Mouse (Mus musculus) limb, embryonic 11.5 days (tissue): ENCODE results near the gene Ddit4. TPM values are rescaled to one million over a fixed set of nuclear protein-coding genes. Genes with fewer than 3 reads are reported as not detected.
A peak's percentile ranks its signal among the peaks of the same experiment; 100 is the strongest.

Experiments
- ATAC-seq: fragments of 200-750 bp; cut with Nextera tagmentation; 2 replicates; pipeline ENCODE4 v1.8.0; 2017; ENCODE audit warnings: low read depth; ENCODE audit not compliant: insufficient number of reproducible peaks, low FRiP score, low TSS enrichment
- DNase-seq: peaks from one replicate; pipeline ENCODE4 v3.0.0-alpha.2; 2015; ENCODE audit warnings: low spot score
- H3K27ac ChIP-seq: fragments of 300-500 bp; sonication (generic); replicated peaks from 2 replicates; pipeline ENCODE4 v1.5.1; 2014; ENCODE audit warnings: low read depth, mild to moderate bottlenecking, low read length
- H3K27me3 ChIP-seq: fragments of 300-500 bp; sonication (generic); 2 replicates; pipeline ENCODE4 v1.6.1; 2014; ENCODE audit warnings: mild to moderate bottlenecking, low read length, mixed read lengths; ENCODE audit not compliant: control insufficient read depth, insufficient read depth
- H3K36me3 ChIP-seq: fragments of 300-500 bp; sonication (generic); 2 replicates; pipeline ENCODE4 v1.6.1; 2014; ENCODE audit warnings: mild to moderate bottlenecking, low read length, moderate library complexity, mixed read lengths; ENCODE audit not compliant: control insufficient read depth, insufficient read depth
- H3K4me1 ChIP-seq: fragments of 300-500 bp; sonication (generic); 2 replicates; pipeline ENCODE4 v1.6.1; 2014; ENCODE audit warnings: low read length, mixed read lengths; ENCODE audit not compliant: control insufficient read depth, insufficient read depth
- H3K4me2 ChIP-seq: fragments of 300-500 bp; sonication (generic); 2 replicates; pipeline ENCODE4 v1.6.1; 2014; ENCODE audit warnings: low read depth, mild to moderate bottlenecking, moderate library complexity; ENCODE audit not compliant: severe bottlenecking
- H3K4me3 ChIP-seq: fragments of 300-500 bp; sonication (generic); 2 replicates; pipeline ENCODE4 v1.5.1; 2014; ENCODE audit warnings: low read depth, low read length
- H3K9ac ChIP-seq: fragments of 300-500 bp; sonication (generic); 2 replicates; pipeline ENCODE4 v1.6.1; 2014; ENCODE audit warnings: mild to moderate bottlenecking, low read length
- H3K9me3 ChIP-seq: fragments of 300-500 bp; sonication (generic); 2 replicates; pipeline ENCODE4 v1.6.1; 2016; ENCODE audit warnings: low read length; ENCODE audit not compliant: control insufficient read depth
- WGBS: fragments of 180-500 bp; shearing (Covaris S2); extraction: QIAGEN DNeasy Blood & Tissue Kit; methylation state at CpG from one replicate; pipeline ENCODE4 v1.1.7; 2014; 5-methylcytosine and 5-hydroxymethylcytosine counted together
- polyA plus RNA-seq: library from polyadenylated mRNA; unstranded; fragments of >200 nt; fragmentation: Nextera tagmentation; extraction: Ambion mirVana; gene quantifications from 2 replicates; pipeline ENCODE4 v1.2.1, GENCODE M21; 2014

The Ddit4 gene
- polyA plus RNA-seq, 1 experiment from 2014 or later, result 10.2 TPM

DNA sequence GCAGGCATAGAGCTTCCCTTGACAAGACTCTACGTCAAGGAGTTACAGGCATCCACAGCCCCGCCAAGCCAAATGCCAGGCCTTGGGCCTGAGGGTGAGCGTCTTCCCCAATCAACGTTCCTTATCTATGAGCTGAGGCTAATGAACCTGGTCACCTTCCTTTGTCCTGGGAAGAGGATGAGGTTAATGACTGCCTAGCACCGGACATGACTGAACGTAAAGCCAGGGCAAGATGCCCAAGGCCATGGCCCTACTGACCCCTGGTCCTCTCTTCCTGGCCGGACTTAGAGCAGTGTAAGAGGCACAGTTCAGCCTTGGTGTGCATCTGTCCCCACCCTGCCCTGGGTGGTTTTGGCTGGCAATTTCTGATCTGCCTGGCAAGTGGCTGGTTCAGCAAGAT is 22.4 kb downstream of the Ddit4 start:
- H3K27me3 ChIP-seq, result no peaks in the 10 kb centered on the region
- ATAC-seq (0 out of 2 replicates have a peak, but pooled peaks have one; percentile 32), DNase-seq (no peak)
- no peak overlapping the region for H3K27ac ChIP-seq
- no peak overlapping the region for H3K4me2 ChIP-seq
- no peaks in the 10 kb centered on the region for H3K36me3 ChIP-seq
- H3K4me3 ChIP-seq, result no peak overlapping the region
- no peak overlapping the region for H3K9ac ChIP-seq
- 0 out of 2 replicates have a peak, but pooled peaks cover 2% of the 10 kb centered on the region for H3K4me1 ChIP-seq
- 87% methylated on average over 7 of the region's 7 CpGs for WGBS
- no peaks in the 10 kb centered on the region for H3K9me3 ChIP-seq

DNA sequence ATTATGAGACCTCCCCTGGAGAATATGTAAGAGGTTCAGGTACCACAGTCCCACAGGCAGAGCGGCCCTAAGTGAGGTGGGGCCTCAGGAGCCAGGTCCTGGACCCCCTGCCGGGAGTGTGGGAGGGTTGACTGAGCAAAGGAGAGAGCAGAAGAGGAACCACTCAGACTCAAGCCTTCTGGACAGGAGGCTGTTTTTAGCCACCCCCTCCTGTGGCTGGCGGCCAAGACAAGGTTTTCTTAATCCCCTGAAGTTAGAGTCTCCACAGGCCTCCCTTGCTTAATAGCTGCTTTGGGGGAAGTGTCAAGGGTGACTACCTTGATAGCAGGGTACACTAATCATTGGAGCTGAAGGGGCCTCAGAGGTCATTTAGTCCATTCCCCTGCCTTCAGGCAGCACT is 27.3 kb downstream of the Ddit4 start:
- Histone ChIP-seq H3K27me3 (no peaks in the 10 kb centered on the region), H3K27ac (no peak overlapping the region), H3K4me1 (peaks cover 27% of the 10 kb centered on the region), H3K9ac (no peak overlapping the region), H3K36me3 (no peaks in the 10 kb centered on the region), H3K4me3 (no peak overlapping the region), H3K9me3 (no peaks in the 10 kb centered on the region), H3K4me2 (no peak overlapping the region)
- ATAC-seq (no peak), DNase-seq (no peak)
- whole genome bisulfite sequencing, result 28% methylated on average over 3 of the region's 3 CpGs

- DNase-seq (no peak), ATAC-seq (no peak)
- Histone ChIP-seq H3K9ac (no peak overlapping the region), H3K9me3 (no peaks in the 10 kb centered on the region), H3K27ac (no peak overlapping the region), H3K4me2 (no peak overlapping the region), H3K36me3 (no peaks in the 10 kb centered on the region), H3K27me3 (no peaks in the 10 kb centered on the region), H3K4me3 (no peak overlapping the region), H3K4me1 (peaks cover 29% of the 10 kb centered on the region)
- 82% methylated on average over 2 of the region's 2 CpGs for WGBS
These were observed 28.1 kb downstream of the Ddit4 start for GRCm38 (mm10) chr10:59923493-59923892.

DNA sequence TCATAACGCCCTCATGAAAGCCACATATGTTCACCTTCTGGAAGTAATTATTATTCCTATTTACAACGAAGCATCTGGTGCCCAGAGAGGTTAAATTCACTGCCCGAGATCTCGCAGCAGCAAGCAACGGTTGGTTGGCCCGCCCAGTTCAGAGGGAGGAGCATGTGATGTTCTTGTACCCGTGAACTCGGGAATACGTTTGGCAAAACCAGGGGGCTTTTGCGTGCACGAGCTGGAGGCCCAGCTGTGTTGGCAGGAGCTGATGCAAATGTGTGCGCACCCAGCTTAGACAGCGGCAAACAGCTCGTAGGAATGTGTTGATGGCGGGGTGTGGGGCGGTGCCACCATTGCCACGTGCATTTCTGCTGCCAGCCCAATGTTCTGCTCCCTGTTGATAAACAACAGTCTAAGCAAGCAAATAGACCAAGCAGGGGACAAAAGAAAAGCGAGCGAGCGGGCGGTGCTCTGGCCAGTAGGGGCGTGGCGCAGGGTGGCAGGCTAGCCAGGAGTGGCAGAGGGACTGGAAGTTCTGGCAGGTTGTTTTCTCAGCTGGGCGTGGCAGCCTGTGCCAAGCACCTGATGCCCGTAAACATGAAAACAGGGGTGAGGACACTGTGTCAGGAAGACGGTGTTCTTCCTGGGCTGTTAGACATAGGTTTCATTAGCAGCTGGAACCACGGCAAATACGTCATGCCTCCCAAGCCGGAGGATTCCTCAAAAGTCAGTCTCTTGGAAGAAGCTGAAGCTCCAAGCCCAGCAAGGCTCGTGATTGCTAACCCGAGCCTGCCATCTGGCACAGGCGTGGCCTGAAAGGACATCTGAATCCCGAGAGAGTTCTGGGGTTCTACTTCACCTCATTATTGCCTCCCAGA is 30.6 kb downstream of the Ddit4 start:
- H3K4me1 ChIP-seq, result peaks cover 39% of the 10 kb centered on the region
- H3K4me2 ChIP-seq, result peak overlapping the region; percentile 66
- H3K36me3 ChIP-seq, result no peaks in the 10 kb centered on the region
- H3K27me3 ChIP-seq, result no peaks in the 10 kb centered on the region
- H3K9ac ChIP-seq, result peak overlapping the region; percentile 60
- peak overlapping the region; percentile 26 for H3K4me3 ChIP-seq
- 4% methylated on average over 33 of the region's 33 CpGs for WGBS
- no peaks in the 10 kb centered on the region for H3K9me3 ChIP-seq
- peak; percentile 89 for DNase-seq
- H3K27ac ChIP-seq, result peak overlapping the region; percentile 96
- ATAC-seq, result peak; percentile 70

DNA sequence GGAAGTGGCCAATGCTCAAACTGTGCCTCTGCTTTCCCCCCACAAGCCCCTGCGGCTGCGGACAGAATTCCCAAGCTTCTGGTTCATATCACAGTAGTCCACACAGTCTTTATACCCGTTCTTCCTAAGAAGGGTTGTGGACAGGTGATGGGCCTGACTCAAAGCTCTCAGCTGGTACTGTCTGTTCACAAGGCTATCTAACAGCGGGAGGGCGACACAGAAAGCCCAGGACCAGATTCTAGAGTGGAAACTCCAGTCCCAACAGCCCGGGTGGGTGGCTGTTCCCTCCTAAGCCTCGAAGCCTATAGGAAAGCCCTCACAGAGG is 31.2 kb downstream of the Ddit4 start:
- ATAC-seq (peak; percentile 10; the same call in 1 of the 2 replicates), DNase-seq (no peak)
- Histone ChIP-seq H3K27ac (peak overlapping the region; percentile 96), H3K9ac (0 out of 2 replicates have a peak overlapping the region, but pooled peaks have one; percentile 1), H3K36me3 (no peaks in the 10 kb centered on the region), H3K4me3 (no peak overlapping the region; the same call in 1 of the 2 replicates), H3K4me2 (peak overlapping the region; percentile 66), H3K27me3 (no peaks in the 10 kb centered on the region), H3K9me3 (no peaks in the 10 kb centered on the region), H3K4me1 (peaks cover 42% of the 10 kb centered on the region)
- WGBS, result 11% methylated on average over 7 of the region's 7 CpGs

DNA sequence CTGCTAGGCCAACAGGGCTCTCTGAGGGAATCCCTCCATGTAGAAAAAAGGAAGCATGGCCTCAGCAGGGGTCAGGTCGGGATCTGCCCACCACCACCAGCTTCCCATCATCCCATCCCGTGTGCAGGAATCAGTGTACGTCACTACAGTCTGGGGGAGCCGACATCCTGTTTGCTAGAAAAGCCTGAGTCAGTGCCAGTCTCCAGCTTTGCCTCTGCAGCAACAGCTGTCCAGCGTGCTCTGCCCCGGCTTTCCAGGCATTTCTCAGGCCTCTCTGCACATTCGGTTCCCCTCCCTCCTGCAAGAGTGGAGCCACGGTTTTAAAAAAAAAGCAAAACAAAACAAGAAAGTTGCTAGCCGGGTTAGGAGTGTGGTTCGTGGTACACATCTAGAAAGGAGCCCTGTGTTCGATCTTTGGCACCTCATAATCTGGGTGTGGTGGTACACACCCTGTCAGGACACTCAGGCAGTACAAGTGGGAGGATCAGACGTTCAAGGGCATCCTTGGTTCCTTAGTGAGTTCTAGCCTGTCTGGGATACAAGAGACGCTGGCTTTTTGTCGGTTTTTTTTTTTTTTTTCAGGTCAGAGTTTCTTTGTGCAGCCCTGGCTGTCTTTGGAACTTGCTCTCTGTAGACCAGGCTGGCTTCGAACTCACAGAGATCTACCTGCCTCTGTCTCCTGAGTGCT is 32.0 kb downstream of the Ddit4 start:
- Histone ChIP-seq H3K4me2 (no peak overlapping the region), H3K36me3 (no peaks in the 10 kb centered on the region), H3K9me3 (no peaks in the 10 kb centered on the region), H3K4me1 (peaks cover 40% of the 10 kb centered on the region), H3K27ac (peak overlapping the region; percentile 96), H3K4me3 (no peak overlapping the region), H3K27me3 (no peaks in the 10 kb centered on the region), H3K9ac (no peak overlapping the region; the same call in 1 of the 2 replicates)
- ATAC-seq (no peak), DNase-seq (no peak)
- WGBS, result 31% methylated on average over 15 of the region's 15 CpGs

DNA sequence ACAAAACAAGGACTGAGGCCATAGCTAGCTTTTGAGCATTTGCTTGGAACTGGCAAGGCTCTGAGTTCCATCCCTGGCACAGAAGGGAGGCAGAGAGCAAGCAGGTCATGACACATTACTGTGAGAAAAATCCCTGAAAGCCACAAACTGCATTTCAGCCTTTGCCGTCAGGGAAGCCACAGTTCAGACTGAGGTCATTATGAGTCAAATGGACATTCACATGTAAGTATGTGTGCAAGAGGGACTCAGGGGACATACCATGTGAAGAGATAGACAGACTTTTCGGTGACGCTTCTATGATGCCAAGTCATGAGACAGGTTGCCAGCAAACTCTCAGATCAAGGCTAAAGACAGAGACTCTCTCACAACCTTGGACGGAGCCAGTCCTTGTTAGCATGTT is 33.5 kb downstream of the Ddit4 start:
- peaks cover 41% of the 10 kb centered on the region for H3K4me1 ChIP-seq
- H3K9ac ChIP-seq, result no peak overlapping the region
- no peaks in the 10 kb centered on the region for H3K36me3 ChIP-seq
- ATAC-seq, result no peak
- H3K9me3 ChIP-seq, result no peaks in the 10 kb centered on the region
- WGBS, result 93% methylated on average over 4 of the region's 4 CpGs
- no peak overlapping the region for H3K4me2 ChIP-seq
- no peak overlapping the region for H3K4me3 ChIP-seq
- no peak overlapping the region; the same call in 1 of the 2 replicates for H3K27ac ChIP-seq
- DNase-seq, result no peak
- no peaks in the 10 kb centered on the region for H3K27me3 ChIP-seq

GRCm38 (mm10) chr10:59916649-59917048 is 35.0 kb downstream of the Ddit4 start:
- Histone ChIP-seq H3K36me3 (no peaks in the 10 kb centered on the region), H3K9me3 (no peaks in the 10 kb centered on the region), H3K27me3 (no peaks in the 10 kb centered on the region), H3K27ac (peak overlapping the region; percentile 85), H3K4me2 (peak overlapping the region; percentile 48), H3K9ac (peak overlapping the region; percentile 37), H3K4me3 (peak overlapping the region; percentile 12; the same call in 1 of the 2 replicates), H3K4me1 (peaks cover 48% of the 10 kb centered on the region)
- under 1% methylated on average over 10 of the region's 10 CpGs for WGBS
- peak; percentile 85 for DNase-seq
- peak; percentile 74 for ATAC-seq
